Mouse (Mus musculus) erythroblast, embryonic 14.5 days (primary cell): ENCODE results near the gene Rras.

Experiments used
- GATA1 ChIP-seq: IDR thresholded peaks from 2 replicates; pipeline ENCODE4 v1.6.1; 2012; ENCODE audit warnings: low read length, inconsistent platforms, mixed read lengths
- TAL1 ChIP-seq: IDR thresholded peaks from 3 replicates; pipeline ENCODE4 v1.6.1; 2012; ENCODE audit warnings: low read length, inconsistent platforms, mixed read lengths

DNA sequence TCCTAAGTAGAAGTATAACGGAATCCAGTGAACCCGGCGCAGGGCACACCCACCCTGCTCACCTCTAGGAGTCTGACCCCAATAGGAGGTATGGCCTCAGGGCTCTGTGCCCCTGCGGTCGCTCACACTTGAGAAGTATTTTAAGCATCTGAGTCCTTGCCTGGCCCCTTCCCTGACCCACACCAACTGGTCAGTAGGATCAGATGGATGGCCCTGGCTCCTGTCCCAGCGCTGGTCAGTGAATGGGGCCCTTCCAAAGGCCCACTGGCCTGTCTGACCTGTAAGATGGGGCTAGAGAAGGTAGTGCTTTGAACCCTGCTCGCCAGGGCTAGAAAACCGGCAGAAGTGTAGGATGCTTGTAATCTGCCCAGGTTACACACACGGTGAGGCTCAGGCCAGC, 23.1 kb downstream of the Rras start:
- TF ChIP-seq GATA1 (no peak), TAL1 (no peak)
